Mouse (Mus musculus) bone marrow, adult 2 months (tissue): ENCODE measurements at regions not wholly inside any gene's neighbourhood (a gene's known extent, or its start where the extent isn't known, plus 50 kb on each side); places are given as distances from the start of the nearest gene placed in this dataset.

Experiments used
- CTCF ChIP-seq: fragments of 200-500 bp; IDR thresholded peaks from 2 replicates; pipeline ENCODE4 v1.5.1; 2011; ENCODE audit warnings: low read length, control low read depth; ENCODE audit not compliant: control insufficient read depth, insufficient read depth
- POLR2A ChIP-seq: fragments of 200-500 bp; IDR thresholded peaks from 2 replicates; pipeline ENCODE4 v1.6.1; 2011; ENCODE audit warnings: low read depth, mild to moderate bottlenecking, control low read depth, low read length, borderline replicate concordance; ENCODE audit not compliant: control insufficient read depth

DNA sequence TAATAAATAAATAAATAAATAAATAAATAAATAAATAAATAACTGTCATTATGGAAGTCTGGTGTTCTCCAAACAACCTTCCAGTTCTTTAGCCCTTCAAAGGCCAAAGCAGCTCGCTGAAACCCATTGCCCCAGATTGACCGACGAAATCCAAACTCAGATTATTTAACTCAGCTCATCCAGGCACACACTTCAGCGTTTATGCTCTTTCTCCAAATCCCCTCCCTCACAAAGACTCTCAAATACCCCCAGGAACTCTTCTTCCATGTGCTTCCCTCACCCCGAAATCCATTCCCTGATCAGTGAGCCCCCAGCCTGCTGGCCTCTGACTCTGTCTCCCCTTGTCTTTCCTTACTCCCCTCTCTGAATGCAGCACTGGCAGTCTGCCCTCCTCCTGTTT is 480.8 kb downstream of the Tns1 start:
- no peak for TF ChIP-seq CTCF
- no peak for TF ChIP-seq POLR2A
